Mouse (Mus musculus) limb, embryonic 11.5 days (tissue): ENCODE measurements around the gene Ccr8. TPM values are rescaled to one million over a fixed set of nuclear protein-coding genes. Genes with fewer than 3 reads are reported as not detected.

Experiments
- ATAC-seq: fragments of 200-750 bp; cut with Nextera tagmentation; 2 replicates; pipeline ENCODE4 v1.8.0; 2017; ENCODE audit warnings: low read depth; ENCODE audit not compliant: insufficient number of reproducible peaks, low FRiP score, low TSS enrichment
- DNase-seq: peaks from one replicate; pipeline ENCODE4 v3.0.0-alpha.2; 2015; ENCODE audit warnings: low spot score
- H3K27ac ChIP-seq: fragments of 300-500 bp; sonication (generic); replicated peaks from 2 replicates; pipeline ENCODE4 v1.5.1; 2014; ENCODE audit warnings: low read depth, mild to moderate bottlenecking, low read length
- H3K27me3 ChIP-seq: fragments of 300-500 bp; sonication (generic); 2 replicates; pipeline ENCODE4 v1.6.1; 2014; ENCODE audit warnings: mild to moderate bottlenecking, low read length, mixed read lengths; ENCODE audit not compliant: control insufficient read depth, insufficient read depth
- H3K36me3 ChIP-seq: fragments of 300-500 bp; sonication (generic); 2 replicates; pipeline ENCODE4 v1.6.1; 2014; ENCODE audit warnings: mild to moderate bottlenecking, low read length, moderate library complexity, mixed read lengths; ENCODE audit not compliant: control insufficient read depth, insufficient read depth
- H3K4me1 ChIP-seq: fragments of 300-500 bp; sonication (generic); 2 replicates; pipeline ENCODE4 v1.6.1; 2014; ENCODE audit warnings: low read length, mixed read lengths; ENCODE audit not compliant: control insufficient read depth, insufficient read depth
- H3K4me2 ChIP-seq: fragments of 300-500 bp; sonication (generic); 2 replicates; pipeline ENCODE4 v1.6.1; 2014; ENCODE audit warnings: low read depth, mild to moderate bottlenecking, moderate library complexity; ENCODE audit not compliant: severe bottlenecking
- H3K4me3 ChIP-seq: fragments of 300-500 bp; sonication (generic); 2 replicates; pipeline ENCODE4 v1.5.1; 2014; ENCODE audit warnings: low read depth, low read length
- H3K9ac ChIP-seq: fragments of 300-500 bp; sonication (generic); 2 replicates; pipeline ENCODE4 v1.6.1; 2014; ENCODE audit warnings: mild to moderate bottlenecking, low read length
- H3K9me3 ChIP-seq: fragments of 300-500 bp; sonication (generic); 2 replicates; pipeline ENCODE4 v1.6.1; 2016; ENCODE audit warnings: low read length; ENCODE audit not compliant: control insufficient read depth
- WGBS: fragments of 180-500 bp; shearing (Covaris S2); extraction: QIAGEN DNeasy Blood & Tissue Kit; methylation state at CpG from one replicate; pipeline ENCODE4 v1.1.7; 2014; 5-methylcytosine and 5-hydroxymethylcytosine counted together
- polyA plus RNA-seq: library from polyadenylated mRNA; unstranded; fragments of >200 nt; fragmentation: Nextera tagmentation; extraction: Ambion mirVana; gene quantifications from 2 replicates; pipeline ENCODE4 v1.2.1, GENCODE M21; 2014

Ccr8 gene
- polyA plus RNA-seq, 1 experiment from 2014 or later, result not detected

DNA sequence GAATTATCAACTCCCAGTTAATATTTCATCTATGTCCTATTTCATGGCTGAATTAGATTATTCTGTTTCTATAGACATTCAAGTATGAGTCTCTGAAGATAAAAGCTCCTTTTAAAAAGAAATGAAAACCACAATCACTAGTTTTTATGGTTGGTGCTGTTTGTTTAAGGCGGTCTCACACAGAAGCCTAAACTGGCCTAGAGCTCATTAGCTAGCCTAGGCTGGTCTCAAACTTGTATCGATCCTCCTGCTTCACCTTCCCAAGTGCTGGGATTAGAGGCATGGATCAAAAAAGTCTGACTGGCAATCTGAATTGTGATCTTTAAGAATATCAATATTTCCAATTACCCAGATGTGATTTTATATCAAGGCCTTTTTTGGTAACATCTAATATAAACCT, 24.3 kb upstream of the Ccr8 start:
- DNase-seq, result no peak
- Histone ChIP-seq H3K27ac (no peak overlapping the region), H3K4me2 (no peak overlapping the region), H3K9me3 (no peaks in the 10 kb centered on the region), H3K9ac (no peak overlapping the region), H3K27me3 (no peaks in the 10 kb centered on the region), H3K36me3 (no peaks in the 10 kb centered on the region), H3K4me3 (no peak overlapping the region), H3K4me1 (no peaks in the 10 kb centered on the region)
- no peak for ATAC-seq
- 82% methylated on average over 2 of the region's 2 CpGs for WGBS

DNA sequence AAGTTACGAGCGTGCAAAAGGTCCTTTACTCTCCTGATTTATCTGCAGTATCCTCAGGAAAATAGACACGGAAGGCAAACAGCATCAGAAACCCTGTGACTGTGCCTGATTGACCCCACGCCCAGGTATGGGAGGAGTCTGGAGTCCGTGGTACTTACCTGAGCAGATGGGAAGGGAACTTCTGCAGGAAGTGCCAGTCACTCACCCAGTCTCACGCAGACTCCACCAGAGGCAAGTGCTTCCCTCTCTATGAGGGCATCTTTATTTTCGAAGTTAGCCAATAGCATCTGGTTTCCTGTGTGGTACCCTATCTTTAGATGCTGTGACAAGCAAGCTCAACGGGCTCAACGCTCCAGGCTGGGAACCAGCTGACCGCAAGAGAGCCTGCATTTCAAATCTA, 23.9 kb upstream of the Ccr8 start:
- H3K4me1 ChIP-seq, result no peaks in the 10 kb centered on the region
- no peak overlapping the region for H3K9ac ChIP-seq
- no peak overlapping the region for H3K4me2 ChIP-seq
- no peaks in the 10 kb centered on the region for H3K27me3 ChIP-seq
- no peaks in the 10 kb centered on the region for H3K9me3 ChIP-seq
- 63% methylated on average over 10 of the region's 10 CpGs for WGBS
- ATAC-seq (no peak), DNase-seq (no peak)
- H3K27ac ChIP-seq, result no peak overlapping the region
- no peak overlapping the region for H3K4me3 ChIP-seq
- H3K36me3 ChIP-seq, result no peaks in the 10 kb centered on the region

DNA sequence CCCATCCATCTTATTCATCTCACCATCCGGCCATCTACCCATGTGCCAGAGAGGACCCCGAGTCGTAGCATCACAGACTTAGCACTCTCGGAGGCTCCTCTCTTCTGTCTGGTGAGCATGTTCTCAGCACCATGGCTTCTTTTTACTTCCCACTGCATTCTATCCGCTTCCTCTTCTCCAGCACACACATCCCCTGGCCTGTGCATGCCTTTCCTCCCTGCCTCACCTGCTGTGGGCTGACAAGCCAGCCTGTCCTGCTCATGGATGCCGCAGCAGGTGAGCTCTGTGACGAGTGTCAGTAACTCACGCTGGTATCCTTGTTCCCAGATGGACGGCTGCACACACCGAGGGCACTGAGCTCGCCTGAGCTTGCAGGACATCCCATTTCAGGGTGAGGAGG, 22.1 kb upstream of the Ccr8 start, which contains the start of gene Cx3cr1:
Gene Cx3cr1 (minus strand): TSS at position 101 of the 400 bp plus-strand sequence.
- H3K4me2 ChIP-seq, result no peak within 1 kb of the TSS
- no peak within 1 kb of the TSS for H3K4me3 ChIP-seq
- ATAC-seq (no peak), DNase-seq (no peak)
- no peak within 1 kb of the TSS for H3K27ac ChIP-seq
- H3K9me3 ChIP-seq, result no peaks in the 10 kb centered on the region
- H3K27me3 ChIP-seq, result no peaks in the 10 kb centered on the region
- 78% methylated on average over 11 of the region's 11 CpGs for WGBS
- no peak within 1 kb of the TSS for H3K9ac ChIP-seq
- no peaks in the 10 kb centered on the region for H3K36me3 ChIP-seq
- no peaks in the 10 kb centered on the region for H3K4me1 ChIP-seq

DNA sequence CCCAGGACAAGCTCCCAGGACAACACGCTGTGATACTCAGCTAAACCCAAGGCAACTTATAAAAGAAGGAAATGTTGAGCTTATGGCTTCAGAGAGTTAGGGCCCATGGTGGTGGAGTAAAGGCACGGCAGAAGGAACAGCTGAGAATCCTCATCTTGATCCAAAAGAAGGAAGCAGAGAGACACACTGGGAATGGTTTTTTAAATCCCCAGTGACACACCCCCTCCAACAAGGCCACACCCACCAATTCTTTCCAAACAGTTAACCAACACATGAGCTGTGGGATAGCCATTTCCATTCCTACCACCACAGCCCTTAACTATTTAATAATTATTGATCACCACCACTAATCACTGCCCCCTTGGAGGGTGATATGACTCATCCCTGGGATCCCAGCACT, 20.7 kb upstream of the Ccr8 start:
- DNase-seq (no peak), ATAC-seq (no peak)
- Histone ChIP-seq H3K4me2 (no peak overlapping the region), H3K4me3 (no peak overlapping the region), H3K27ac (no peak overlapping the region), H3K4me1 (no peaks in the 10 kb centered on the region), H3K36me3 (no peaks in the 10 kb centered on the region), H3K9ac (no peak overlapping the region), H3K27me3 (no peaks in the 10 kb centered on the region), H3K9me3 (no peaks in the 10 kb centered on the region)
- WGBS, result 77% methylated on average over 2 of the region's 2 CpGs

DNA sequence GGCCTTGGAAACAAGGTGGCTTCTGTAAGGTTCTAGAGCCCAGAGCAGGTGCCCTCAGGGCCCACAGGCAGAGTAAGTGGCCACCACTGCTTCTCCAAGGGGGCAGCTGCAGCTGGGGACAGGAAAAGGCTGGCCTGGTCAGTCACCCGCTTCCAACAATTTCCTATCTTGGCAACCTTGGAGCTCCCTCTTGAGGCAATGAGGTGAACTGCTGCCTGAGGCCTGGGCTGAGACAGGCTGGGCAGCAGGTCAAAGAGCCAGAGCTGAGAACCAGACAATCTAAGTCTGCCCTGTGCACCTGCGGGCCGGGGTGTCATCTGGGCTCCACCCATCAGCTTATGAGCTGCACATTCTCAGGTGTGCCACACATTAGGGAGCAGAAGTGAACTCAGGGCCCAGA, 18.7 kb upstream of the Ccr8 start:
- H3K9ac ChIP-seq, result no peak overlapping the region
- H3K4me3 ChIP-seq, result no peak overlapping the region
- peak; percentile 88 for DNase-seq
- no peaks in the 10 kb centered on the region for H3K27me3 ChIP-seq
- H3K4me2 ChIP-seq, result no peak overlapping the region
- ATAC-seq, result no peak
- H3K9me3 ChIP-seq, result no peaks in the 10 kb centered on the region
- H3K4me1 ChIP-seq, result no peaks in the 10 kb centered on the region
- H3K27ac ChIP-seq, result no peak overlapping the region
- WGBS, result 33% methylated on average over 3 of the region's 3 CpGs
- H3K36me3 ChIP-seq, result no peaks in the 10 kb centered on the region

DNA sequence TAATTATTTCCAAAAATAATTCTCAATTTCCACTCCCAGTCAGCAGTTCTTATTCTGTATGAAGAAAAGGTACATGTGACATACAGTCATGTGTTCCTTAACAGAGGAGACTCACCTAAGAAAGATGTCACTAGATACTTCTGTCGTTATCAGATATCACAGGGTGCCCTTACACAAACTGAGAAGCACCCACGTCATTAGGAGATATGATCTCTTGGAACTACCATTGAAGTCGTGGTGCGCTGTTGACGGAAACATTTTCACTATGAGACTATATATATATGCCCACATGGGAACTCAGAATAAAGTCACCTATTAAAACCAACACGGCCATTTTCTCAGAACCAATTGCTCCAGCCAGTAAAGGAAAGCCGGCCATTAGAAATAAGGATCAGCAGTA, 17.4 kb upstream of the Ccr8 start:
- H3K9ac ChIP-seq, result no peak overlapping the region
- H3K27ac ChIP-seq, result no peak overlapping the region
- ATAC-seq, result no peak
- H3K4me1 ChIP-seq, result no peaks in the 10 kb centered on the region
- H3K9me3 ChIP-seq, result no peaks in the 10 kb centered on the region
- DNase-seq, result no peak
- H3K36me3 ChIP-seq, result no peaks in the 10 kb centered on the region
- no peak overlapping the region for H3K4me2 ChIP-seq
- H3K27me3 ChIP-seq, result no peaks in the 10 kb centered on the region
- WGBS, result 86% methylated on average over 7 of the region's 7 CpGs
- H3K4me3 ChIP-seq, result no peak overlapping the region

DNA sequence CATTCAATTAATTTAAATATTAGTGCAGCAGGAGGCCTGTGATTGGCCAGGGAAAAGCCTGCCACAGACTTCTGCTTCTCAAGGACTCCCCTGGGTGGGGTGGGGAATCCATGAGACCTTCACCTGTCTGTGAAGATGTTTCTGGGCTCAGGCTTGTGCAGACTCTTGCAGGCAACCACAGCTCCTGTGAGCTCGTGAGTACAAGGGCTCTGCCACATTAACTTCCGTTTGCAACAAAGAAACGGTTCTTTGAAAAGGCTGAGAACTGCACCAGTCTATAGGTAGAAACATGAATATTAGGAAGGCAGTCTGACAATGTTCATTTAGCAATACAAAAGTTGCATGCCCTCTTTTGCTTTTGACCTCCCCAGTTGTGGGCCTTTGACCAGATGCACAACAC, 13.7 kb upstream of the Ccr8 start:
- H3K27ac ChIP-seq, result no peak overlapping the region
- ATAC-seq (no peak), DNase-seq (no peak)
- no peaks in the 10 kb centered on the region for H3K27me3 ChIP-seq
- H3K4me3 ChIP-seq, result no peak overlapping the region
- no peak overlapping the region for H3K9ac ChIP-seq
- H3K4me1 ChIP-seq, result no peaks in the 10 kb centered on the region
- H3K36me3 ChIP-seq, result no peaks in the 10 kb centered on the region
- H3K9me3 ChIP-seq, result no peaks in the 10 kb centered on the region
- H3K4me2 ChIP-seq, result no peak overlapping the region
- WGBS, result 77% methylated on average over 3 of the region's 3 CpGs

DNA sequence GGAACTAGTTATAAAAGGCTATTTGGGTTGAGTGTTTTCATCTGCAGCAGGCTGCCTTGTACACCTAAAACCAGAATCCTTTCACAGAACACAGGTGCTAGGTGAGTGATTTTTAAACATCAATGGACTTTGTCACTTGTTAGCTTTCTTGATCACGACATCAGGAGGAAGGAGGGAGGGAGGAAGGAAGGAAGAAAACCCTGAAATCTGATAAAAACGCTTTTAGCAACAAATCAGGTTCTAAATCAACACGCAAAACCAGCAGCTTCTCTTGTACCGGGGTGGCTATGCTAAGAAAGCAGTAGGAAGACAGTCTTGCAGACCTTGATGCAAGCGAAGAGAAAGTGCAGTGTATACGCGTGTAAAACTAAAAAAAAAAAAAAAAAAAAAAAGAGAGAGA, 12.0 kb upstream of the Ccr8 start:
- ATAC-seq, result no peak
- Histone ChIP-seq H3K27me3 (no peaks in the 10 kb centered on the region), H3K4me2 (no peak overlapping the region), H3K36me3 (no peaks in the 10 kb centered on the region), H3K4me3 (no peak overlapping the region), H3K4me1 (no peaks in the 10 kb centered on the region), H3K9ac (no peak overlapping the region), H3K27ac (no peak overlapping the region), H3K9me3 (no peaks in the 10 kb centered on the region)
- DNase-seq, result no peak
- 80% methylated on average over 7 of the region's 7 CpGs for WGBS

DNA sequence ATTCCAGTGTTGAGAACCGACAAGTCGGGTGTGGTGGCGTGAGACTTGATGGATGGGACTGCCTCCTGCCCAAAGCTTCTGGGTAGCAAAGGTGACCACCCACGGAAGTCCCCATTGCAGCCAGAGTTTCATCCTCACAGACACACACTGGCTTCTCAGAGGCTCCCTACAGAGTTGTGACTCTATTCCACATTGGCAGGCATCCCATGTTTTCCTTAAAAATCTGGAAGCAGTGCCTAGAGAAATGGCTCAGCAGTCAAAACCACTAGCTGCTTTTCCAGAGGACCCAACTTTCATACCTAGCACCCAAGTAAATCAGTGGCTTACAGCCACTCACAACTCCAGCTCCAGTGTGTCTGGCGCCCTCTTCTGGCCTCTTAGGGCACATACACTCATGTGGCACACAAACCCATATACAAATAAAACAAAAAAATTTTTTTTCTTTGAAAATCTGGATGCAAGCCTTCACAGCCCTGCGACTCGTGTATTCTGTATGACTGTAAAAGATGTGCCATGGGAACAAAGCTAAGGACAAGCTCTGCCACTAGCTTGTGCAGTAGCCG, 11.3 kb upstream of the Ccr8 start:
- no peak for ATAC-seq
- 82% methylated on average over 8 of the region's 8 CpGs for WGBS
- H3K27ac ChIP-seq, result no peak overlapping the region
- H3K9me3 ChIP-seq, result no peaks in the 10 kb centered on the region
- no peaks in the 10 kb centered on the region for H3K36me3 ChIP-seq
- H3K4me3 ChIP-seq, result no peak overlapping the region
- H3K4me2 ChIP-seq, result no peak overlapping the region
- no peak for DNase-seq
- H3K9ac ChIP-seq, result no peak overlapping the region
- H3K4me1 ChIP-seq, result no peaks in the 10 kb centered on the region
- H3K27me3 ChIP-seq, result no peaks in the 10 kb centered on the region
